Mouse (Mus musculus) layer of hippocampus, postnatal 14 days (tissue): ENCODE results near the gene Gm3182. TPM values are rescaled to one million over a fixed set of nuclear protein-coding genes. Genes with fewer than 3 reads are reported as not detected.
"Not testable (repeated sequence)": the region's sequence is repeated elsewhere in the genome, so short reads cannot be mapped to it uniquely, and the experiment has no call there.

ENCODE experiments used
- DNase-seq, 2 experiments: peaks; one replicate each; pipeline ENCODE4 v3.0.0; 2021 to 2022; ENCODE audit warnings: low spot score in 2 of 2, mixed read lengths in 1 of 2
- long read RNA-seq, 2 experiments: library from polyadenylated mRNA; stranded (forward); transcript quantifications; one replicate each; pipeline ENCODE4 v2.0.0; 2021
- total RNA-seq, 2 experiments: library from RNA; stranded (reverse); gene quantifications; 2 replicates each; pipeline ENCODE4 v1.2.3; 2021

The Gm3182 gene
- total RNA-seq: not detected
- long read RNA-seq, experiment 1: 0 reads
- long read RNA-seq, experiment 2: 0 reads

DNA sequence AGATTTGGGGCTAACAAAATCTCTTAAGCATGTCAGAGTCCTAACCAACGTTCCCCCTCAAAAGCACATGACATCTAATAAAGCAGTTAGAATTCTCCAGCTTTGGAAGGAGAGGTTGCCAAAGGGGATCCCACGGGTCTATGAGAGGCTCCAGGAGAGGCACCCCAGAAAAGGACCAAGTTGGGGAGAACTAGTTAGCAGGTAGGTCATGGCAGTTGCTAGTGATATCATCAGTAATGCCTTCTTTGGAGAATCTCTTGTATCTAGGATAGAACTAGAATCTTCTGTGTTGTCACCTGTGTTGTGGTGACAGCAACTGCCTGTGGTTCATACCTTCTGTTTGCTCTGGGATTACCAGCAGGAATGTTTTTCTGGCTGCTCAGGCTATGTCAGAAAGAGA, at the start of gene Gm3182:
Gm3182 (plus strand) TSS at position 301 of the 400 bp plus-strand sequence.
- not testable (repeated sequence) for DNase-seq

DNA sequence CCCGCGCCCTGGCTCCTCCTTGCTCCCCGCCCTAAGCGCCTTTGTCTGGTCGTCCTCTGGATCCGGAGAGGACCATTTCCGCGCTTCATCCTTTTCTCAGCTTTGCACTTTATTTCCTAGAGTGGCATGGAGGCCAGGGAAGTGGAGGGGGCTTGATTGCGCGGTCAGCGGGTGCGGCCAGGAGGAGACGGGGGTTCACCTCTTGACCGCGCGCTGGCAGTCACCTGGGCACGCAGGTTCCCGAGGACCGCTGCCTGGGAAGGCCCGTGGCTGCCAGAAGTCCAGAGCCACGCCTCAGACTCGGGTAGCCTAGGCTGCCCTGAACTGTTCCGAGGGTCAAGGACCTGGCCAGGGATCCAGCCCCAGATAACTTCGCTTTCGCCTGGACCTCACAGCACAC, 17.9 kb downstream of the Gm3182 start:
- DNase-seq: not testable (repeated sequence)

Other genes starting within 250 kb of the Gm3182 start
- gene Gm3138, start 232.1 kb upstream of the Gm3182 start, total RNA-seq: not detected
- gene Gm3149, start 164.5 kb upstream of the Gm3182 start, total RNA-seq: not detected
- 1 to 10 TPM in 1 of 2 experiments, under 1 TPM in 1; 0.55 to 1.4 TPM for gene 2610042L04Rik, start 147.0 kb upstream of the Gm3182 start, total RNA-seq
- not detected for gene Gm3159, start 84.2 kb upstream of the Gm3182 start, total RNA-seq
- gene Gm3164, start 66.3 kb upstream of the Gm3182 start, total RNA-seq: 1 to 10 TPM in 1 of 2 experiments, under 1 TPM in 1; 0.74 to 1.4 TPM
- gene Gm3173, start 50.8 kb upstream of the Gm3182 start, total RNA-seq: 1 to 10 TPM in 1 of 2 experiments, not detected in 1; 4.2 TPM
- gene Gm3047, start 73.7 kb downstream of the Gm3182 start, total RNA-seq: not detected
- gene Gm8159, start 150.6 kb downstream of the Gm3182 start, total RNA-seq: 1 to 10 TPM in 1 of 2 experiments, under 1 TPM in 1; 0.41 to 1.0 TPM
- gene Gm3239, start 182.4 kb downstream of the Gm3182 start, total RNA-seq: under 1 TPM in 1 of 2 experiments, not detected in 1; 0.43 TPM
- under 1 TPM in 1 of 2 experiments, not detected in 1; 0.21 TPM for gene Gm7876, start 227.5 kb downstream of the Gm3182 start, total RNA-seq
- gene Gm3252, start 245.0 kb downstream of the Gm3182 start, total RNA-seq: under 1 TPM; 0.32 to 0.36 TPM